Mouse (Mus musculus) hindbrain, embryonic 13.5 days (tissue): ENCODE results near the gene Nup153. TPM values are rescaled to one million over a fixed set of nuclear protein-coding genes. Genes with fewer than 3 reads are reported as not detected.

Source experiments
- polyA plus RNA-seq: library from polyadenylated mRNA; unstranded; fragments of >200 nt; fragmentation: Nextera tagmentation; extraction: Ambion mirVana; gene quantifications from 2 replicates; pipeline ENCODE4 v1.2.1, GENCODE M21; 2015

Gene Nup153
- polyA plus RNA-seq, 1 experiment from 2014 or later: 19.8 TPM

Other genes with a start within 250 kb of the Nup153 start
- 5.6 and 6.3 TPM in 2 replicates for gene Cap2, start 226.1 kb downstream of the Nup153 start, polyA plus RNA-seq
- 17.6 and 17.9 TPM in 2 replicates for gene Fam8a1, start 58.4 kb downstream of the Nup153 start, polyA plus RNA-seq
- 11.2 and 11.6 TPM in 2 replicates for gene Kif13a, start 201.9 kb upstream of the Nup153 start, polyA plus RNA-seq